8 mouse cellular contexts compared by ENCODE assay signal in genomic region chr13:84345114-84345513, GRCm38 (mm10).
A peak's percentile ranks its signal among the peaks of the same experiment; 100 is the strongest.
DNase-seq lines count a peak whose midpoint lies in the region; ATAC-seq and TF ChIP-seq lines count a peak whose summit lies in the region.
"Had no signal": no experiment of that assay in that cellular context is flagged by ENCODE, and none has a peak within 500 bp of the region (broad histone marks: within the 10 kb centered on the region; RNA-seq: fewer than 3 reads in every experiment).

No protein-coding gene starts in this region.

- H3K9me3 ChIP-seq in hindbrain, embryonic 14.5 days (ENCODE audit: control insufficient read depth, low read length), result no peaks in the 10 kb centered on the region

- TF ChIP-seq CTCF in cerebellum, adult 2 months (IDR thresholded peaks at IDR 0.05; ENCODE audit: borderline replicate concordance, insufficient read depth, low read depth, low read length), result no peak

- no peaks in the 10 kb centered on the region for H3K36me3 ChIP-seq in hindbrain, embryonic 14.5 days (replicated peaks; ENCODE audit: control insufficient read depth, insufficient read depth)

- ATAC-seq in hindbrain, embryonic 14.5 days (ENCODE audit: low FRiP score), result no peak
- ATAC-seq: Patski had no signal

- no peaks in the 10 kb centered on the region for H3K27me3 ChIP-seq in cerebellum, adult 2 months (ENCODE audit: control insufficient read depth, insufficient read depth, low read length)
- H3K27me3 ChIP-seq in hindbrain, embryonic 14.5 days (ENCODE audit: control insufficient read depth, insufficient read depth, low read length), result no peaks in the 10 kb centered on the region

- DNase-seq in cerebellum, adult 2 months, result peak; percentile 44 to 61
- DNase-seq in cerebellum, postnatal 14 days, result peak; percentile 54 to 70
- DNase-seq in hindbrain, embryonic 14.5 days (ENCODE audit: low spot score), result peak; percentile 49
- peak; percentile 62 for DNase-seq in neural tube, embryonic 10.5 days (ENCODE audit: extremely low spot score, low spot score)
- no peak for DNase-seq in spleen, postnatal 36 days (ENCODE audit: low spot score in 2 of 2)
- DNase-seq in ovary, postnatal 10 days (ENCODE audit: low spot score), result no peak
- DNase-seq in adrenal gland, postnatal 10 days, result no peak

- H3K4me1 ChIP-seq in cerebellum, adult 2 months (ENCODE audit: control insufficient read depth, insufficient read depth, low read length), result peaks cover 9% of the 10 kb centered on the region; the same call in 1 of the 2 replicates
- peaks cover 40% of the 10 kb centered on the region for H3K4me1 ChIP-seq in hindbrain, embryonic 14.5 days (replicated peaks; ENCODE audit: control insufficient read depth, insufficient read depth, low read length)

- 14% methylated on average over 8 of the region's 8 CpGs for WGBS in cerebellum, adult 2 months
- WGBS in hindbrain, embryonic 14.5 days, result 14% methylated on average over 8 of the region's 8 CpGs

- peak overlapping the region; percentile 65; the same call in 1 of the 2 replicates for H3K27ac ChIP-seq in cerebellum, adult 2 months (ENCODE audit: insufficient read depth, low read length)
- H3K27ac ChIP-seq in hindbrain, embryonic 14.5 days, result peak overlapping the region; percentile 99

- TF ChIP-seq POLR2A in cerebellum, adult 2 months (IDR thresholded peaks at IDR 0.05; ENCODE audit: borderline replicate concordance, insufficient read depth, low read length), result no peak

- peak overlapping the region; percentile 94 for H3K4me2 ChIP-seq in hindbrain, embryonic 14.5 days (replicated peaks)

- peak overlapping the region; percentile 80 for H3K9ac ChIP-seq in hindbrain, embryonic 14.5 days

- peak overlapping the region; percentile 35 for H3K4me3 ChIP-seq in cerebellum, adult 2 months (replicated peaks; ENCODE audit: insufficient read depth, low read depth, low read length)
- peak overlapping the region; percentile 6 for H3K4me3 ChIP-seq in hindbrain, embryonic 14.5 days (replicated peaks; ENCODE audit: low read length)

Comparison
In these comparisons a context has a peak if more than half of its experiments do, and no peak if none do; other contexts are left out.
1. DNase-seq: peak in cerebellum, adult 2 months (2 of 2), cerebellum, postnatal 14 days (2 of 2), hindbrain, embryonic 14.5 days (single experiment) and neural tube, embryonic 10.5 days (single experiment); none in spleen, postnatal 36 days (0 of 2), ovary, postnatal 10 days (single experiment) and adrenal gland, postnatal 10 days (single experiment).